Mouse (Mus musculus): ENCODE data around the gene Zfp637. TPM values are rescaled to one million over a fixed set of nuclear protein-coding genes. Genes with fewer than 3 reads are reported as not detected.

Zfp637 gene
- polyA plus RNA-seq (2012; ENCODE audit: insufficient read depth, insufficient read length, low replicate concordance, missing spikeins): not detected in 2 replicates

- WGBS: under 1% methylated on average over 66 of the region's 66 CpGs
- TF ChIP-seq POLR2A (IDR thresholded peaks at IDR 0.05; ENCODE audit: insufficient read depth, low read depth, low read length): peak; percentile 92
- TF ChIP-seq CTCF (IDR thresholded peaks at IDR 0.05; ENCODE audit: insufficient read depth, low read depth, low read length): no peak
- H3K4me3 ChIP-seq (ENCODE audit: insufficient read depth, low read depth, low read length): peak within 1 kb of the TSS; percentile 95
- H3K27ac ChIP-seq (ENCODE audit: insufficient read depth, low read depth, low read length): peak within 1 kb of the TSS; percentile 92
- H3K4me1 ChIP-seq (ENCODE audit: control insufficient read depth, insufficient read depth, low read length): peaks cover 8% of the 10 kb centered on the region
Measured at GRCm38 (mm10) chr6:117840686-117841510, at the start of gene Zfp637. Gene Zfp637 (plus strand): TSS chr6:117841180.

GRCm38 (mm10) chr6:117795251-117795650, 45.7 kb upstream of the Zfp637 start:
- TF ChIP-seq CTCF (IDR thresholded peaks at IDR 0.05; ENCODE audit: insufficient read depth, low read depth, low read length) (no peak), POLR2A (IDR thresholded peaks at IDR 0.05; ENCODE audit: insufficient read depth, low read depth, low read length) (no peak)
- no peaks in the 10 kb centered on the region for H3K4me1 ChIP-seq (ENCODE audit: control insufficient read depth, insufficient read depth, low read length)
- no peak overlapping the region for H3K4me3 ChIP-seq (ENCODE audit: insufficient read depth, low read depth, low read length)
- WGBS: 95% methylated on average over 3 of the region's 3 CpGs
- H3K27ac ChIP-seq (ENCODE audit: insufficient read depth, low read depth, low read length): no peak overlapping the region

DNA sequence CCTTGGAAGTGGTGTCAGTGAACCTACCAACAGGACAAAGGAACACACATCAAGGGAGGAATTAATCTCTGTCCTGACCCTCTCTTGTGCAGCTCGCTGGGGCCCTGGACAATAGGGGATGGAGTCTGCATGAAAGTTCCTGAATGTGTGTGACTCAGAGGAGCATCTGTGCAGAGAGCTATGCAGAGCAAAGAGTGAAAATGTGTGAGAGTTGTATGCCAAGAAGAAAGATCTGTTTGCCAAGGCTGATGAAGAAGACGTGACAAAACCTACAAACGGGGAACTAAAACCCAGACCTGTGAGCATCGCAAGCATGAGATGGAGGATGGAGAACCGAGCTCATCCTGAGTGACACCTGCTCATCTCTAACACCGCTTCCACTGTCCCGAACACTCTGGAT, 40.2 kb upstream of the Zfp637 start:
- TF ChIP-seq POLR2A (IDR thresholded peaks at IDR 0.05; ENCODE audit: insufficient read depth, low read depth, low read length): no peak
- TF ChIP-seq CTCF (IDR thresholded peaks at IDR 0.05; ENCODE audit: insufficient read depth, low read depth, low read length): no peak
- WGBS: 91% methylated on average over 7 of the region's 7 CpGs
- no peaks in the 10 kb centered on the region for H3K4me1 ChIP-seq (ENCODE audit: control insufficient read depth, insufficient read depth, low read length)
- H3K4me3 ChIP-seq (ENCODE audit: insufficient read depth, low read depth, low read length): no peak overlapping the region
- no peak overlapping the region for H3K27ac ChIP-seq (ENCODE audit: insufficient read depth, low read depth, low read length)

DNA sequence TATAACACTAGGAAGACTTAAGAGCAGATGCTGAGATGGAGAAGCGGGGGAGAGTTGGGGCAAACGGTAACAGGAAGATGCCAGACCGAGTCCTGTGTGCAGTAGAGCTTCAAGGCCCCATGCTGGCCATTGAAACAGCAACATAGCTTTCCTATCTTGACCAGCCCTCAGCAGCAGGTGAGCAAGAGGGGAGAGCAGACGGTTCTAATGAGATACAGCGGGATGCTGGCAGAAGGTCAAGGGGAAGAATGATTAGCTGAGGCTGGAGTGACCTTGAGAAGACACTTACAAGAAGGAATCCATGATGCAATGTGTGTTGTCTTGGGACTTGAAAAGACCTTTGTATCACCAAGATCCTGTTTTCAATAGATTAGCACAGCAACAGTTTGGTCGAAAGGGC, 39.2 kb upstream of the Zfp637 start:
- Histone ChIP-seq H3K27ac (ENCODE audit: insufficient read depth, low read depth, low read length) (no peak overlapping the region), H3K4me3 (ENCODE audit: insufficient read depth, low read depth, low read length) (no peak overlapping the region), H3K4me1 (ENCODE audit: control insufficient read depth, insufficient read depth, low read length) (no peaks in the 10 kb centered on the region)
- 87% methylated on average over 6 of the region's 6 CpGs for WGBS
- TF ChIP-seq POLR2A (IDR thresholded peaks at IDR 0.05; ENCODE audit: insufficient read depth, low read depth, low read length) (no peak), CTCF (IDR thresholded peaks at IDR 0.05; ENCODE audit: insufficient read depth, low read depth, low read length) (no peak)

DNA sequence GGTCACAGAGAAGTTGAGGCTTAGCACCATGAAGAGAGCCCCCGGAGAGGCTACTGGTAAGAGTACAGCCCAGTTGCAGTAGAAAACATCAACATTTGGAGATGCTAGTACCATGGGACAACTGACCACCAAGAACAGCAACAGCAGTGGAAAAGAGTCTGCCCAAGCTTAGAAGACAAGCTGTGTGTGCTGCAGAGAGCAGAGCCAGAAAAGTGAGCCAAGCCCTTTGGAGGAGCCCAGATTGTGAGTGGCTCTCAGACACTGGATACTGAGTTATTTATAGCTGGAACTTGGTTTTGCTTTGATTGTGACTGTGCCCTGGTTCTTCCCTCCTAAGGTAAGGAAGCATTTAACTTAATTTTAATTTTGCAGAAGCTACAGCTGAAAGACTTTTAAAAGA, 33.2 kb upstream of the Zfp637 start:
- 97% methylated on average over 1 of the region's 1 CpGs for WGBS
- no peak overlapping the region for H3K27ac ChIP-seq (ENCODE audit: insufficient read depth, low read depth, low read length)
- TF ChIP-seq POLR2A (IDR thresholded peaks at IDR 0.05; ENCODE audit: insufficient read depth, low read depth, low read length) (no peak), CTCF (IDR thresholded peaks at IDR 0.05; ENCODE audit: insufficient read depth, low read depth, low read length) (no peak)
- no peak overlapping the region for H3K4me3 ChIP-seq (ENCODE audit: insufficient read depth, low read depth, low read length)
- no peaks in the 10 kb centered on the region for H3K4me1 ChIP-seq (ENCODE audit: control insufficient read depth, insufficient read depth, low read length)

- no peak overlapping the region for H3K4me3 ChIP-seq (ENCODE audit: insufficient read depth, low read depth, low read length)
- 94% methylated on average over 6 of the region's 6 CpGs for WGBS
Measured at GRCm38 (mm10) chr6:117809816-117810215, 31.2 kb upstream of the Zfp637 start.

GRCm38 (mm10) chr6:117810717-117811116, 30.3 kb upstream of the Zfp637 start:
- TF ChIP-seq CTCF (IDR thresholded peaks at IDR 0.05; ENCODE audit: insufficient read depth, low read depth, low read length) (no peak), POLR2A (IDR thresholded peaks at IDR 0.05; ENCODE audit: insufficient read depth, low read depth, low read length) (no peak)
- no peak overlapping the region for H3K4me3 ChIP-seq (ENCODE audit: insufficient read depth, low read depth, low read length)
- no peaks in the 10 kb centered on the region for H3K4me1 ChIP-seq (ENCODE audit: control insufficient read depth, insufficient read depth, low read length)
- no peak overlapping the region for H3K27ac ChIP-seq (ENCODE audit: insufficient read depth, low read depth, low read length)
- 62% methylated on average over 4 of the region's 4 CpGs for whole genome bisulfite sequencing

More at GRCm38 (mm10) chr6:117809816-117810215, 31.2 kb upstream of the Zfp637 start:
- Histone ChIP-seq H3K27ac (ENCODE audit: insufficient read depth, low read depth, low read length) (no peak overlapping the region), H3K4me1 (ENCODE audit: control insufficient read depth, insufficient read depth, low read length) (no peaks in the 10 kb centered on the region)
- TF ChIP-seq CTCF (IDR thresholded peaks at IDR 0.05; ENCODE audit: insufficient read depth, low read depth, low read length) (no peak), POLR2A (IDR thresholded peaks at IDR 0.05; ENCODE audit: insufficient read depth, low read depth, low read length) (no peak)

DNA sequence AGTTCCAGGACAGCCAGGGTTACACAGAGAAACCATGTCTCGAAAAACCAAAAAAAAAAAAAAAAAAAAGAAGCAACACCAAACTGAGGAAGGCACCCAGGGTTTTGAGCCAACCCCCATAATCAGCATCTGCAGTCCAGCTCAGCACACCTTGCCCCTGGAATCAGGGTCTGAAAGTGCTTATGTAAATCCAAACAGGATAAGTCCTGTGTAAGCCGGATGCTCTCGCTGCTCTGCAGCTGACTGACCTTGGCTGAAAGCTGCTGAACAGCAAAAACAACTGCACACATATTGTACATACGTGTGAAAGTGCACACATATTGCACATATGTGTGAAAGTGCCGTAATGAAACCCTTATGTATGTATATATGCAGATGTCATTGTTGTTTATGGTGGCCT, 29.7 kb upstream of the Zfp637 start:
- Histone ChIP-seq H3K4me3 (ENCODE audit: insufficient read depth, low read depth, low read length) (no peak overlapping the region), H3K27ac (ENCODE audit: insufficient read depth, low read depth, low read length) (no peak overlapping the region), H3K4me1 (ENCODE audit: control insufficient read depth, insufficient read depth, low read length) (no peaks in the 10 kb centered on the region)
- TF ChIP-seq POLR2A (IDR thresholded peaks at IDR 0.05; ENCODE audit: insufficient read depth, low read depth, low read length): no peak
- no peak for TF ChIP-seq CTCF (IDR thresholded peaks at IDR 0.05; ENCODE audit: insufficient read depth, low read depth, low read length)
- 84% methylated on average over 5 of the region's 5 CpGs for WGBS

DNA sequence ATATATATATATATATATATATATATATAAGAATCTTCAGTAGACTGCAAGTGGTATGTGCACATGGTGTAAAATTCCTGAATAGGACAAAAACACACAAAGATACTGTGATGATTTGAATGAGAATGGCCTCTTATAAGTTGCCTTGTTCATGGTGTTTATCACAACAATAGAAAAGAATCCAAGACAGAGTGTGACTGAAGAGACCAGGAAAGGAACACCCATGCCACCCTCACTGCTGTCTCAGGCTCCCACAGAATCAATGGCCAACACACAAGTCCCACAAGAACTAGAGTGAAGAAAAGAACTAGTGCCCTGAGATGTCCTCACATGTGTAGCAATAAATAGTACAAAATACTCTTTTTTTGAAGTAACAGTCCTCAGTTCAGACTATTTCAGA, 26.3 kb upstream of the Zfp637 start:
- TF ChIP-seq CTCF (IDR thresholded peaks at IDR 0.05; ENCODE audit: insufficient read depth, low read depth, low read length): no peak
- TF ChIP-seq POLR2A (IDR thresholded peaks at IDR 0.05; ENCODE audit: insufficient read depth, low read depth, low read length): no peak
- no peak overlapping the region for H3K4me3 ChIP-seq (ENCODE audit: insufficient read depth, low read depth, low read length)
- H3K27ac ChIP-seq (ENCODE audit: insufficient read depth, low read depth, low read length): no peak overlapping the region
- H3K4me1 ChIP-seq (ENCODE audit: control insufficient read depth, insufficient read depth, low read length): no peaks in the 10 kb centered on the region

Data from olfactory bulb, adult 2 months (tissue).